Mouse (Mus musculus): ENCODE data around the gene Mmgt2. TPM values are rescaled to one million over a fixed set of nuclear protein-coding genes. Genes with fewer than 3 reads are reported as not detected.

The Mmgt2 gene
- total RNA-seq, 2 experiments from 2014 or later = 5.5 to 7.8 TPM

DNA sequence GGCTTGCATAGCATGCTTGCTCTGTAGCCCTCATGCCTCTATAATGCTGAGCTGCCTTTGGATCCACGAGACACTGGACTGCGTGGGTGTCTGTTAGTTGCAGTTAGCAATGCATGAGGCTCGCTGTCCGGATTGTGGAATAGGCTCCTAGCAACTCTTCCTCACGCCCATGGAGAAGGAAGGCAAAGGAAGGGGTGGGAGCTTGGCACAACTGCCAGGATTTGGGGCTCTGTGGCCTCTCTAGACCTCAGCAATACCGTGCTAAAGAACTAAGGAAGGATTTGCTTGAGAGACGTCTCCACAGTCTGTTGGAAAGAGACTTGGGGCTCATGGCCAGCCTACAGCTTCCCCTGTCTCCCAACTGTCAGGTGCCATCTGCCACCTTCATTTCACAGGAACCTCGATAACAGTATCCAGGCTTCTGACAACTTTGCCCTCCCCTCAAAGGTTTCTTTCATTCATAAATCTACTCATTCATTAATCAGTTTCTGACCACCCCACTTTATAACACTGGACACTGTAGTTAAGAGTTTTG is 33.5 kb upstream of the Mmgt2 start:
- intact Hi-C loops (cut with DNase I; ENCODE audit: low total_unique reads) = no loop called here
- no peak for DNase-seq

DNA sequence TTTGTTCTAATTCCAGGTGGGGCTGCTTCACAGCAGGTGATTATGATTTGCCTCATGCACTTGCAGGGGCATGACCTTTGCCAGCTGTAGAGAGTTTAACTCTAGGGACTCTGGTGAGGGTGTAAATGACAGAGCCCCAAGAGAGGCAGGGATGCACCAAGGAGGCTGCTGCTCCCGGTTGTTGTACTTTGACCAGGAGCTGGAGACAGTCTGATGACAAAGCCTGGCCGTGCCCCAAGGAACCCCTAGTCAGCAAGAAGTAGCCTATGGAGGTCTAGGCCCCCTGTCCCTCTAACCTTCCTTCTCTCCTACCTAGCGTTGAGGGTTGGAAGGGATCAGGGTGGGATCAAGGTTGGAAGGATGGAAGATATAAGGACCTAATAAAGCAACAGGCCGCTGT is 33.0 kb upstream of the Mmgt2 start:
- DNase-seq = no peak
- intact Hi-C loops (cut with DNase I; ENCODE audit: low total_unique reads) = no loop called here

DNA sequence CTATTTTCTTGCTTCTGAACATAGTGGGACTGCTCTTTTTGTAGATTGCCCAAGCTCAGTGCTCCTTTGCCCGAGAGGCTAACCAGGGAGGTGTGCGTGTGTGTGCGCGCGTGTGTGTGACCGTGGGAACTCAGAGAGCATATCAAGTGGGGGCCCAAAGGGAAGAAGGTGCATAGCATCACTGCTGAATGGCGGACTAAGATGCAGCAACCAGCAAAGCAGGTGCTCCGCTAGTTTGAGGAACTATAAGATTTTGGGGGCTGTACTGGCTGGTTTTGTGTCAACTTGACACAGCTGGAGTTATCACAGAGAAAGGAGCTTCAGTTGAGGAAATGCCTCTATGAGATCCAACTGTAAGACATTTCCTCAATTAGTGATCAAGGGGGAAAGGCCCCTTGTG is 27.4 kb upstream of the Mmgt2 start:
- intact Hi-C loops (cut with DNase I; ENCODE audit: low total_unique reads) = no loop called here
- DNase-seq = no peak

DNA sequence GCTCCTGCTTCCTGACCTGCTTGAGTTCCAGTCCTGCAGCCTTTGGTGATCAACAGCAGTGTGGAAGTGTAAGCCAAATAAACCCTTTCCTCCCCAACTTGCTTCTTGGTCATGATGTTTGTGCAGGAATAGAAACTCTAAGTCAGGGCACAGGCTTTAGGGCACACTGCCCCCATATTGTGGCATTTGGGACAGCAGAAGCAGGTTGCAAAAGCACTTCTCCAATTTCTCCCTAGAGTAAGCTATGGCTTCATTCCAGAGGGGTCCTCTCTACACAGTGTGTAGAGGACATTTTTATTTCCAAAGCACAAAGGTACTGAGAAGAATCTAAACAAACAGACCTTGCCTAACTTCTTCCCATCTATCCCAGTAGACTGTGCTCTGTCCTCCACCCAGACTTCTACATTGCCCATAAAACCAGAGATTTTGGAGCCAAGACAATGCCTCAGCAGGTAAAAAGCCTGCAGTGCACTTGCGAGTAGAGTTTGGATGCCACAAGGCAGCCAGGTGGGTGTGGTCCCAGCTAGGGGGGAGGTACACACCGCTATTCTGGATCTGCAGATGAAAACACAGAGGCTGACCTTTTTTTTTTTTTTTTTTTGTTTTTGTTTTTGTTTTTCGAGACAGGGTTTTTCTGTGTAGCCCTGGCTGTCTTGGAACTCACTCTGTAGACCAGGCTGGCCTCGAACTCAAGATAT is 26.7 kb upstream of the Mmgt2 start:
- intact Hi-C loops (cut with DNase I; ENCODE audit: low total_unique reads) = no loop called here
- no peak for DNase-seq

DNA sequence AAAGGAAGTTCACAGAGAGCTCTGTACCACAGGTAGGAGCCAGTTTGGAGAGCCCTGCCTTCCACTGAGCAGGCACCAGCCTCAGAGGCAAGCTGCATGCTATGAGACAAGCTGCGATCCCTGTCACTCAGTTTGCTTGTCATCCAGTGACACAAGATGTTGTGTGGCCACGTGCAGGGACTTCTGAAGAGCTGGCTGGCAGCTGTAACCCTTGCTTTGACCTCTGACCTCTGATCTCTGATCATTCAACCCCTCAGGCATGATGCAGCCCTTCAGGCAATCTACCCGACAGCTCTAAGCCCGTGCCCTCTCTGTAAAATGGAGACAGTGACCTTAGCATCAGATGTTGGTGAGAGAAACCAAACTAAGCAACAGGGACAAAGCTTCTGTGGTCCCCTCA is 25.6 kb upstream of the Mmgt2 start:
- DNase-seq = no peak
- intact Hi-C loops (cut with DNase I; ENCODE audit: low total_unique reads) = no loop called here

DNA sequence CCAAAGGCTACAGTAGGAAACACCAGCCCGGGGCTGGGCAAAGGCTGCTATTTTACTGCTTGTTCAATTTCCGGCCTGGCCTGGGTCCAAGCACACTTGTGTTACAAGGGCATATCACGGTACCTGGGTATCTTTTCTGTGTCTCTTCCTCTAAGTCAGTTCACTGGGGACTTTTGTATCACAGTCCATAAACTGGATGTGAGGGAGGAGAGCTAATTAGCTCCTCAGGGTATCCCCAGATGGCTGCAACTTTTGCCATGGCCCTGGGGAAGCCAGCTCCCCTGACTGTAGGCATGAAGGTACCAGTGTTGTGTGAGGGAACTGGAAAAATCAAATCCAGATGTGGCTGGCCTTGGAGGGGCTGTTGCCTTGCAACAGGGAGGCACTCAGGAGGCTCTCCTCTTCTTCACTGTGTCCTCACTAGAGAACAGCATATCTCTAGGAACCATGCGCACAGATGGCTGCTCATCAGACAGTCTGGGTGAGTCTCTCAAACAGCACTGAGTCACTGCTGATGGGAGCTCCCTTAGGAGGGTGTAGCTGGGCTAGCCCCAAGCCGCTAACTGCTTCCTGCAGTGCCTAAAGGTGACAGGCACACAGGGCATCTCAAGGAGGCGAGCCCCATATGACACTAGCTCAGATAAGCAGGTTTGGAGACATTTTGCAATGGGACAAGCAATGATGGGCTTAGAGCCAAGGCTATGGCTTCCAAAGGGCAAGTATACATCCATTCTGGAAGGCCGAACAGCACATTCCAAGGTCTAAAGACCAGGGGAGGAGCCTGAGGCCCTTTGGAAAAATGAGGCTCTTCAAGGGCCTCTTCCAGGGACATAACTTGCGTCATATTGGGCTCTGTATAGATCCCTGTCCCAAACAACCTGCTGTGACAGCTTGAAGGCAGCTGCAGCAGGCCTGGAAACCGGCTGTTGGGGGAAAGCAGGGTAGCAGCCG is 23.8 kb upstream of the Mmgt2 start:
- intact Hi-C loops (cut with DNase I; ENCODE audit: low total_unique reads) = no loop called here
- DNase-seq = peak; percentile 28

DNA sequence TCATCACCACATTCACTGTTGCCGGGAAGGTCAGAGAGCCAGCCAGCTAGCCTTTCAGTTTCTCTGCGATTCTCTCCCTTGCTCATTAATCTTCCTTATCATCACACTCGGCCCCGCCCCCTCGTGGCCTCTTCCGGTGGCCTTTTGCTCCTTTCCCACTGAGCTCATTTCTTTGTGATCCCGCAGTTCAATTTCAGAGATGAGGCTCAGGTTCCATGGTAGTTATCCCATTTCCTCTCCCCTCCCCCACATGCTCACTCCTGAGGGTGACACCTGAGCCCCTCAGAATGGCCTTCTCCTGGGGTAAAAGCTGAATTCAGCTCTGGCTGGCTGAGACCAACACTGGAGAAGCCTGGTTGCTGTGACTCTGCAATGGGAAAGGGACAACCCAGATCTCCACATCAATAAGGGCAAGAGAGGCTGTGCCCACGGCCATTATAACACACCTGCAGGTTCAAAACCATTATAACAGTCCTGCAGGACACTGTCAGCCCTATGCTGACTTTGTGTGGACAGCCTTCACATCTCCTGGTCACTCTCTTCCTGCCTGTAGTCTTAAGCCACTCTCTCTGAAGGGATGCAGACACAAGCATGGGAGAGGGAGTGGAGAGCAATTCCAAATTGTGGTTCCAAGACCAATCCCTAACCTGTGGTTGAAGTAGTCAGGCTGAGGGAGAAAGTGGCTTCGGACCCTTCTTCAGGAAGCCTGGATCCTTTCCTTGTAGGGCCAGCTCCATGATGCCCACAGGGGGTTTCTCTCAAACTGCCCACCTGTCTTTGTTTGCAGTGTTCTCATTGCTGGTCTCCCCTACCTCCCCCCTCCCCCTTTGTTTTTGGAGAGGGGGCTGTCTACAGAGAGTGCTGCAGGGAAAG is 18.9 kb upstream of the Mmgt2 start:
- intact Hi-C loops (cut with DNase I; ENCODE audit: low total_unique reads) = no loop called here
- DNase-seq = no peak

DNA sequence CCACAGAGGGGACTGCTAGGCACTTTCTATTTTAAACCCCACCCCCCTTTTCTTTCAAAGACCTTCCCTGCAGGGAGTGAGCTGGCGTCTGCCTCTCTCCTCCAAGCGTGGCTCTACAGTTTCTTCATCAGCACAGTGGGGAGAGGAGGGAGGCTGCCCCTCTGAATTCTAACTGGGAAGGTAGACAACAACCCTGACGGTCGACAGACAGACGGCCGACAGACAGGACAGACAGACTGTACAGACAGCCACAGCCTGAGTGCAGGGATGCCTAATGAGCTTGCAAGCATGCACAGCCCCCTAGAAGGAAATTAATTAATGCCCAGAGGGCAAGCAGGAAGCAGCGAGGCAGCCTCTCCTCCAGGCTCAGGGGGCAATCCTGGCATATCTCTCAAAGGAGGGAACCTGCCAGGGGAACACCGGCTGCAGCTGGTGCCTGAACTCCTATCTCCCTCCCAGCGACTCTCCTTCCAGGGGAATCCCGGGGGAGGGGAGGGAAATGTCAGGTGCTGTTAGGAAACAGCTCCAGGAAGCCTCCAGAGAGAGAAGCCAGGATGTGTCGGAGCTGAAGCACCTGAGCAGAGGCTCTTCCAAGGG is 18.1 kb upstream of the Mmgt2 start:
- intact Hi-C loops (cut with DNase I; ENCODE audit: low total_unique reads) = no loop called here
- no peak for DNase-seq

DNA sequence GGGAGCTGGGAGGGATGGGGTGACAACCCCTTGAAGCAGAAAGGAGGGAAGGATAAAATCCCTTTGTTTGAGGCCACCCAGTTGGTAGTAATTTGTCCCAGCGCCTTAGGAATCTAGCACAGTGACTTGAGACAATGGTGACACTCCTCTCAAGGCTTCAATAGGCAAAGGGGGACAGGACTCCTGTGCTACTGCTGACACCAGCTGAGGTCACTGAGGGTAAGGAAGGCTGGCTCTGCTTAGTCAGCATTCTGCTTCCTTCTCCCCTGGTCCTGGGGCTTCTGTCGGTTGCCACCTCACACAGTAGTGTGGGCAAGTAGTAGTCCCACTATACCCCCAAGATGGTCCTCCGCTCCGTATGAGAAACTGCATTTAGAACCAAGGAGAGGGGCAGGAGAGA is 17.3 kb upstream of the Mmgt2 start:
- DNase-seq = no peak
- intact Hi-C loops (cut with DNase I; ENCODE audit: low total_unique reads) = no loop called here

DNA sequence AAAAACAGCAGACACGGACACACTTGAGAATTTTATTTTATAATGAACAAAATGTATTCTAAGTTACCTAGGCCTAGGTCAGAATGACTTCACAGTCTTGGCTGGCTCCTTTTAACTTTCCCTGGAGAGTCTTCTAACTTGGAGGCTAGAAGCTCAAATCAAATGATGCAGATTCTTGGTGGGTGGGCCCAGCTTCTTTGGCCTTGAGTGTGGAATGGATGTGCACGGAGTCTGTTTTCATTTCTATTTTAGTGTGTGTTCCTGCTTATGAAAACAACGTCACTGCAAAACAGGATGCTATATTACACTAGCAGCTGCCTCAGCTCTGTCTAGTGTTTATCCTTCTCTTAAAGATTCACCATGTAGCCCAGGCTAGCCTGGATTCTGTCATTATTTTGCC is 13.1 kb upstream of the Mmgt2 start:
- DNase-seq = peak; percentile 44
- intact Hi-C loops (cut with DNase I; ENCODE audit: low total_unique reads) = no loop called here

DNA sequence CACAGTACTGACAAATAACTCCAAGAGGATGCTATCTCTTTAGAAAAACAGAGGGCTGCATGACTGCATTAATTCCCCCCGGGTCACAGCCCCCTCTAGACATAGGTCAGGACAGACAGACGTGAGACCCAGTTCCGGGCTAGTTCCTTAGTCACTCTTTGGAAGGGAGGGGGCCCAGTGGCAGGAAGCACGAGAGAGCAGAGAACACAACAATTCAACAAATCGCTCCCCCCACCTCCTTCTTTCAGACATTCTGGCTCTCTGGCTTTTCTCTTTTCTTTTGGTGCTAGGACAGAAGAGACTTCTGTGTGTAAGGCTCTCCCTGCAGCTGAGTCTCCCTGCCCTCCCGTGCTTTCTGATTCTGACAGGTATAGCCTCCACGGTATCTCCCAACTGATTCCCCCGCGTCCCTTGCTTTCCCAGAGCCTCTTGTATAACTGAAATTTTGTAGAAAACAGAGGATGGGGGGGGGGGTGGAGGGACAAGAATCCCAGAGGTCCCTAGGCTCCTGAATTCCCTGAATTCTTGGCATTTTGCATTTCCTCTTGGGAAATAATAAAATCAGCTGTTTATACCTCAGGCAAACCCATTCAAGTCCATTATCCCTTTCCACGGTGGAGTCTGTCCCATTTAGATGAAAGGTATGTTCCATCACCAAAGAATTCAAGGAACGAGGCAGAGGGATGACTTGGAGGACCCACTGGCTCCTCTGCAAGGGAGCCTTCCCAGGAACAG is 12.2 kb upstream of the Mmgt2 start:
- intact Hi-C loops (cut with DNase I; ENCODE audit: low total_unique reads) = no loop called here
- no peak for DNase-seq

DNA sequence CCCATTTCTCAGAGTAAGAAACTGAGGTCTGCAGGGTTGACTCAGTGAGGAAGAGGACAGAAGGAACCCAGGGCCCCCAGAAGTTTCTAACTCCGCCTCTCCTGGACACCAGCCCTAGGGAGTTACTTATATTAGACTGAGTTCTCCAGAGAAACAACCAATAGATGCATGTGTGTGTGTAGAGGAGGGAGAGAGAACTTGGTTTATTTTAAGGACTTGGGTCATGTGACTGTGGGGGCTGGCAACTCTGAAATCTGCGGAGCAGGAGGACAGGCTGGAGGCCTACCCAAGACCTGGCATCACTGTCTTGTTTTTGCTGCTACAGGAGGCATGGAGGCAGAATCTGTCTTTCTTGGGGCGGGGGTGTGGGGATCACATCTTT is 11.6 kb upstream of the Mmgt2 start:
- intact Hi-C loops (cut with DNase I; ENCODE audit: low total_unique reads) = no loop called here
- no peak for DNase-seq

DNA sequence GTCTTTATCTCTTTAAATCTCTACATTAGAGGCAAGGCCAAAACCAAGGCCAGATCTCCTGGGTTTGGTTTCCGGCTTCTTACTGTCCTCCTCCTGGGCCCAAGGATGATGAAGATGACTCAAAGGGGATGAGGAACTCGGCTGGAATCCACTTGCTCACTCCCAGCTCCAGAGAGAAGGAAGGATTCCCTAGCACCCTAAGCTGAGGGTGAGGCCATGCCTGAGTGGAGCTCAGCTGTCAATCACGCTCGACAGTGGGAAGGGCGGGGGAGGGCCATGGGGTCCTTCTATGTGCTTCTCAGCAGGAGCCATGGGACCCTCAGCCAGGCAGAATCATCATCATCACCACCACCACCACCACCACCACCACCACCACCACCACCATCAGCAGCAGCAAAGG is 11.1 kb upstream of the Mmgt2 start:
- intact Hi-C loops (cut with DNase I; ENCODE audit: low total_unique reads) = no loop called here
- DNase-seq = no peak

DNA sequence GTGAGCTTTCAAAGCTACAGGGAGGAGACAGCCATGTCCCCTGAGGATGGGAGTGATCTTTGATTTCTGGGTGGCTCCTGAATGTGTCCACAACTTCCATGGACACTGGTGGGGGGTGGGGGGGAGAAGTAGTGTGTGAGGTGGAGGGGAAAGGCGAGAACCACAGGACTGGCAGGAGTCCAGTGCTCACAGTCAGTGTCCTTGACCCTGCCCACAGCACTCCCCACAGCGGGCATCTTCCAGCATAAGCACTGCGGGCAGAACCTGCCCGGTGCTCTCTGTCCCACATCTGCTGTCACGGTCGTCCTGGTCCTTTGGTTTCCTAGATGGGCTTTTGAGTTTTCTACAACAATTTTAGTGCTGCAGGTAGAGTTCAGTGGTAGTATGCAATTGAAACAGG is 10.7 kb upstream of the Mmgt2 start:
- intact Hi-C loops (cut with DNase I; ENCODE audit: low total_unique reads) = no loop called here
- no peak for DNase-seq

DNA sequence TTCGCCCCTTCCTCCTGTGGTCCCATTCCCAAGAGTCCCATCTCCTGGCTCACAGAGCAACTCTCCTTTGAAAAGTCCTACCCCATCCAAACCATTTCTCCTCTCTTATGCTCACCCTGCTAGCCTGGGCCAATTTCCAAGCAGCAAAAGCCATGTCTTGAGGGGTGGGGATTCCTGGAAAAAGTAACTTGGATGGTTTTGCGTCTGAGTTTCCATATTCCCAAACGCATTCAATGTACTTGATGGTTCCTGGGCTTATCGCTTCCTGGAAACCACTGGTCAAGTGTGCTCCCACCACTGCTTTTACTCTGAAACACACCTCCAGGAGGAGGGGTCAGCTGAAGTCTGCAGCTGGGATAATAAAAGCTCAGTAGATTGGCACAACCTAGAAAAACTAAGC is 10.1 kb upstream of the Mmgt2 start:
- DNase-seq = no peak
- intact Hi-C loops (cut with DNase I; ENCODE audit: low total_unique reads) = no loop called here

DNA sequence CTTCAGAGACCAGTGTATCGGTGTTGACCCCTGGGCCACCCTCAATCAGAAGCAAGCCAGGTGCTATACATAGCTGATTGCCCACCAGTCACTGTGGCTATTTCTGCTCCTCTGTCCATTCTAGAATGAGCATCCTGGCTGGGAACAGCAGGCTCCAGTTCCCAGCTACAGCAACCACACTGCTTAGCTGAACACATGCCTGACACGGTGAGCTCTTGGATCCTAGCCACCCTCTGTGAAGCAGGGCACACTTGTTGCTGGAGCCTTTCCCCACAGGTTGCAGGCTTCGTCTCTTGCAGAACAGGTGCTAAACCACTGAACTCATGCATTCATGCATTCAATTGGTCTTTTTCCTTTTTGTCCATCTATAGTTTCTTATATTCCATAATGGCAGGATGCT is 8.1 kb upstream of the Mmgt2 start:
- intact Hi-C loops (cut with DNase I; ENCODE audit: low total_unique reads) = no loop called here
- DNase-seq = no peak

DNA sequence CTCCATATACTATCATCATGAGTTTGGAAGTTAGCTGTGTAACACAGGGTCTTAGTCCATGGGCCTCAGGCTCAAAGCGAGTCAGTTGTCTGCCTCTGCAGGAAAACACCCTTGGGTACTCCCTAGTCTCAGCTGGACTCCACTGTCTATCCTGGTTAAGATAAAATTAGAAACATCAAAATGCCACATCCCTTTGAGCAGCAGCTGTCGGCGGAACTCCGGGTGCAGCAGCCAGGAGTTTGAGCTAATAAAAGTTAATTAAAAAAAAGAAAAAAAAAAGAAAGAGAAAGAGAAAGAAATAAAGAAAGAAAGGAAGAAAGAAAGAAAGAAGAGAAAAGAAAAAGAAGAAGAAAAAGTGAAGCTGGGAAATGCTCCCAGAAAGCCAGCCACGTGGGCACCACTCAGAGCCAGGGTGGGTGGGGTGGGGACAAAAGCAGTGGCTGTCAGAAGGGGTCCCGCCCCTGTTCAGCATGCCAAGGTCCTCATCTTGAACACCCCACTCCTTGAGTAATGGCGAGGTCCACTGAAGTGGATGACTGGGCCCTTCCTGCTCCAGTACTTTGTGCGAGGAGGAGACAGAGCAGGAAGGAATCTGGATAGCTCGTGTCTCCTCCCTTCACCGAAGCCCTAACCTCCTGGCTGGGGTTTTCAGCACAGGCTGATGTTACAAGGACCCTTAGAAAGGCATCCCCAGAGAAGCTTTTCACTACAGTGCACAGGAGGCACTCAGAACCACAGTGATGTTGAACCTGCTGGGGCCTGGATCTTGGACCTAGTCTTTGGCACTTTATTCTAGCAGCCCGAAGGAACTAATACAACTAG is 6.2 kb upstream of the Mmgt2 start:
- intact Hi-C loops (cut with DNase I; ENCODE audit: low total_unique reads) = no loop called here
- DNase-seq = peak; percentile 37

DNA sequence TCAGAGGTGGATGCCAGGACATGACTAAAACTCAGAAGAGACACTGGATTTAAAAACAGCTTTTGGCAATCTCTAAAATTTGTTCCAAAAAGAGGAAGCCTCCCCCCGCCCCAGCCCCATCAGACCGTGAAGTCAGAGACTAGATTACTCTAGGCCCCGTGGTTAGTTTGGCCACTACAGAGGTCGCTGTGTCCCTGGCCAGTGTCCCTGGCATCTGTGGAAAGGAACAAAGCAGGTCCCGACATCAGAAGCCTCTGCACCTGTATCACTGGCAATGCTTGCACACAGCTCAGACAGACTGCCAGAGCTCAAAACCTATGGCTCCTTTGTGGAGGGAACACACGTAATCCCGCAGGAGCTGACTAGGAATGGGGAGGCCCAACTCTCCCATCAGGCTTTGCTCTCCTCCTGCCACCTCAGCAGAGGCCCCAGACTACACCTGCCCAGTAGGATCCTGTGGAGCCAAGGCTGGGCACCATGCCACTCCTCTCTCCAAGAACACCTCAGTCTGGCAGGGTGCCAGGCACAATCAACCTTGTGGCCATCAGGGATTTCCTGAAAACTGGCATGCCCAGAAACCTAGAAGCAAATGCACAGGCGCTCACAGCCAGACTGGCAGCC is 5.3 kb upstream of the Mmgt2 start:
- peak; percentile 59 for DNase-seq
- intact Hi-C loops (cut with DNase I; ENCODE audit: low total_unique reads) = no loop called here

All from gastrocnemius, postnatal 14 days (tissue).